Mouse (Mus musculus) right cerebral cortex, postnatal 14 days (tissue): ENCODE data around the gene Stard3nl.
A peak's percentile ranks its signal among the peaks of the same experiment; 100 is the strongest.

Experiments used
- DNase-seq: peaks from one replicate; pipeline ENCODE4 v3.0.0; 2022

The Stard3nl gene

GRCm38 (mm10) chr13:19395688-19396354 is at the start of gene Stard3nl:
TSS of gene Stard3nl (minus strand) at chr13:19395795.
- DNase-seq, result peak; percentile 98

- DNase-seq, result no peak
Measured at GRCm38 (mm10) chr13:19438040-19438439, 42.4 kb upstream of the Stard3nl start.

- DNase-seq, result no peak
Measured at GRCm38 (mm10) chr13:19429812-19430370, 34.3 kb upstream of the Stard3nl start.

DNA sequence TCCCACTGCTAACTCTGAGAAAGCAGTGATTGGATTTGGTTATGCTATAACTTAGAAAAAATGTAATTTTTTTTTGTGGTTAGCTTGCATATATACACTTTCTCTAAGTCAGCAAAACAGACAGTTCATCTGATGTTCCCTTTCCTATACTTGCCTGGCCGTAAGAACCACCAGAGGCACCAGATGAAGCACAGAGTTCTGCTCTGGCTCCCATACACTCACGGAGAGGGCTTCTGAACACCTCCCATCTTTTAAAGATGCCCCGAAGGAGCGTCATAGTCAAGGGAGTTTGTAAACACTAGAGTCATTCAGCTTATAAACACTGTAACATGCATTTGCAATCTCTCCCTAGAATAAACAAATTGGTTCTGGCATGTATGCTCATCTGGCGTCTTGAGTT is 32.5 kb upstream of the Stard3nl start:
- no peak for DNase-seq

DNA sequence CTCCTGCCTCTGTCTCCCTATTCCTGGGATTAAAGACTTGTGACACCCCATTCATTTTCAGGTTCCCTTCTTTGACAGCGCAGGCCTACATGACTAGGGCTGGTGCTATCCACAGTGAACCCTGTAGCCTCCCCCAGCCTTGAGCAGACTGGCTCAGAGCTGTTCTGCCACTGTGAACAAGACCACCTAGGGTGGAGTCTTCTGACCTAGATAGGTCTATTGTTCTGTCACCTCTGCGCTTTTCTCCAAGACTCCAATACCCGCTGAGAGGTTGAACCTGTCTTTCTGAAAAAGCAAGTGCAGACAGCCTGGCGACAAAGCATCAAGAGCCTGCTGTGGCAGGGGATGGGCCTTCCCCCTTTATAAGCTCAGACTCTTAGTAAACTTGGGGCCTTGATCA is 29.0 kb upstream of the Stard3nl start:
- no peak for DNase-seq

GRCm38 (mm10) chr13:19422521-19422920 is 26.9 kb upstream of the Stard3nl start:
- no peak for DNase-seq

- DNase-seq, result no peak
Measured at GRCm38 (mm10) chr13:19417885-19418521, 22.4 kb upstream of the Stard3nl start.

- no peak for DNase-seq
Measured at GRCm38 (mm10) chr13:19415894-19416531, 20.4 kb upstream of the Stard3nl start.

GRCm38 (mm10) chr13:19415337-19415736 is 19.7 kb upstream of the Stard3nl start:
- no peak for DNase-seq

DNA sequence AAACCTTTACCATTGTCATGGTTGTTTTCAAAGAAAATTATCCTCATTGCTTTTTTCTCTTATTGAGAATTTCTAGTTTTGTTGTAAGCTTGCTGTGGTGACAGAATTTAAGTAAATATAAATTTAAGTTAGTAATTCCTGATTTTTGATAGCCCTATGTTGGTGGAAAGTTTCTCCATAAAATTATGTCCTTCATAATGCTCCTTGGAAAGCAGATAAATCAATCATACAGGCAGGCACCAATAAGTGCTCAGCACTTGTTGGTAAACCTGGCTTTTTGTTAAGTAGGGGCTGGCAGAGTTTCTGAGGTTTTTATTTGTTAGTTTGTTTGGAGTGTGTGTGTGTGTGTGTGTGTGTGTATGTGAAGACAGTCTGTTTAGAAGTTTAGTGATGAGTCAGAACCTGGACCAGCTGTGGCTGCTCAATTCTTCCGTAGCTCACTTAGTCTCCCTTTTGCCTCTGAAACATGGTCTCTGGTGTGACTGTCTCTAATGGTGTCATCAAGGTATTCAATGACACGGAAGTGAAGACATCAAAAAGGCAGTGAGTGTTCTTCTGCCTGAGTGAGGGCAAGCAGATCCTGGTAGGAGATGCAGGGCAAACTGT is 16.8 kb upstream of the Stard3nl start:
- DNase-seq, result no peak

DNA sequence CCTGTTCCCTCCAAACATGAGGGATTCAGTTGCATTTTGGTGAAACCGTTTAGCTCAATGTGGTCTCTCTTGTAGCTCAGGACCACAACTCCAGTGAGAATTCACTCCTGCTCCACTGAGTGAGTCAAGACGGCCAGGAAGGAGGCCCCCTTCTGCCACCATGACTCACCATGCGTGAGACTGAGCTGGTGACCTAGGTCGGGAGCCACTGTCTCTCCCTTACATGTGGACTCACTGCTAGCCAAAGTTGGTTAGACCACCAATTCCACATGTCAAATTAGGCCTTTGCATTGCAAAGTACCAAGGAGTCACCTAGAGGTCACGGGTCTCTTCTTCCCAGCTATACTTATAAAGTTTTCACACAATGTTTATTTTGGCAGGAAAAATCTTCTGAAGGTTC is 16.3 kb upstream of the Stard3nl start:
- no peak for DNase-seq

DNA sequence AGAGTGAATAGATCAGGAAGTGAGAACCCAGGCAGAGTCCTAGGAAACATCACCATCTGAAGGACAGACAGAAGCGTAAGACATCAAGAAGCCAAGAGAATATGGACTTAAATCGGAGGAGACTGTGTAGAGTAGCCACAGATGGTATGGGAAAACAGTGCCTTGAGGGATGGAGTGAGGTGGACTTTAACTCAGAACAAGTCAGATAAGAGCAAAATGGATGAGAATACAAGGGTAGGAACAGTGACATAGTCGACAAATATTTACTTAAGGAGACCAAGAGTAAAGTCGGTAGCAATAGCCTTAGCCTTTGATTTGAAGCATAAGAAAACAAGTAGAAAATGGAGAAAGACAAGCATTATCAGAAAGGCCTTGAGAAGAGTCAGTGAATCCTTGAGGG is 15.1 kb upstream of the Stard3nl start:
- no peak for DNase-seq

- no peak for DNase-seq
Measured at GRCm38 (mm10) chr13:19407953-19408352, 12.4 kb upstream of the Stard3nl start.

DNA sequence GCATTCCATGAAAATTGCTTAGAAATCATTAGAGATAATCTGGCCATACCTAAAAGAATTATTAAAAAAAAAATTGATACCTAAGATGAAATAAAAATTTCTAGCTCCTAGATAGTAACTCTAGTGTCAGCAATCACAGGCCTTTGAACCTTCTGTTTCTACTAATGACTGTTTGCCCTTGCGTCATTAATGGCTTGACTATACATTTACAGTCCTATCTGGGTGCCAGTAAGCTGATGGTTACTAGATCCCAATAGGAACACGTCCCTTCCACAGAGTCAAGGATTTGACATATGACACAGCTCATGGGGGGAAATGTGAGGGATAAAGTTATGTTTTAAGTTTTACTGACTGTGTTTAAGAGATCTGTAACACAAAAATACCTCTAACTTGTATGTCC is 9.0 kb upstream of the Stard3nl start:
- DNase-seq, result no peak

DNA sequence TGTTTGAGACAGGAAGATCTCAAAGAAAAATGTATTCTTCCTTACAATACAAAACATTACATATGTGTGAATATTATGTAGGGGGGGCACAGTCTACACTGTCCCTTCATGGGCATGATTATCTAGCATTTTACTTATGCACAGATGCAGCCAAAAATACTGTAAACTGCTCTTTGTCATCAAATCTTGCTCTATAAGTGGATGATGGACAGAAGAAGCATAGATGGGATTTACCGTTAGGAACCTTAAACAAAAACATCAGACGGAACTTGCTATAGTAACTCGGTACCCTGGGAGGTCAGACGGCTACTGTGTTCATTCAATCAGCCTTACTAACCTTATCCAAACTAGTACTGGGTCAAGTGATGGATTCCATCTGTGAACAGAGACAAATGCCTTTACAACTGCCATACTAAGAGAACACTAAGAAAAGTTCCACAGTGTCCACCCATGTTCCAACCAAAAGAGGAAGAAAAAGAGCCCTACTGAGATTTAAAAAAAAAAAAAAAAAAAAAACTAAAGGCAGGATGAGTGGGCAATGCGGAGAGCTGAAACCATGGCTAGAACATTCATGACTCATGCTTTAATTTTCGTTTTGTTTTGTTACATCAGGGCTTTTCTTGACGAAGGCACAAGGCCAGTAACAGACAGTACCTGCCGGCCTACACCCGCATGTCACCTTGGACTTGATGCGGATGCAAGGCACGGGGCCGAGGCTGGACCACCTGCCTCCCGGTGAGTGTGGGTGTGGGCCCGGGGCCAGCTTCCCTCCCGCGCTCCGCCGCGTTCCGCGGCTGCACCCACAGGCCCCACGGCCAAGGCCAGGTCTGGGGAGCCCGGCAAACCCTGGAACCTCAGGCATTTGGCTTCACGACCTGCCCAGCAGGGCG is 552 bp downstream of the Stard3nl start:
- DNase-seq, result no peak

DNA sequence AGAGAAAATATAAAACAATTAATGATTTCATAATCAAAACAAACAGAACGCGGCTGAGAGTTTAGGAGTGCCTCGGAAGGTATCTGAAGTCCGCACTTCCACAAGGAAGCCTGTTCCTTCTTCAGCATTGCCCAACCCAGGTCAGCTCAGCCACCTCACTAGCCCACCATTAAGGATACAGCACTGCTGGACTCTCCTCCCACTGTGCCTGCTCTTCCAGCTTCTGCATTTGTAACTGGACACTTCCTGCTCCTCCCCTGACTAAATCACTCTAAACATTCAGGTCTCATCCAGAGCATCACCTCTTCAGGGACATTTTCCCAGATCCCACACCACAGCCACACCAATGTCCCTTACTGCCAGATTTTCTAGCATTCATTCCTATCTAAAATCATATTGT is 1.4 kb downstream of the Stard3nl start:
- no peak for DNase-seq

- no peak for DNase-seq
Measured at GRCm38 (mm10) chr13:19393731-19394130, 1.9 kb downstream of the Stard3nl start.

DNA sequence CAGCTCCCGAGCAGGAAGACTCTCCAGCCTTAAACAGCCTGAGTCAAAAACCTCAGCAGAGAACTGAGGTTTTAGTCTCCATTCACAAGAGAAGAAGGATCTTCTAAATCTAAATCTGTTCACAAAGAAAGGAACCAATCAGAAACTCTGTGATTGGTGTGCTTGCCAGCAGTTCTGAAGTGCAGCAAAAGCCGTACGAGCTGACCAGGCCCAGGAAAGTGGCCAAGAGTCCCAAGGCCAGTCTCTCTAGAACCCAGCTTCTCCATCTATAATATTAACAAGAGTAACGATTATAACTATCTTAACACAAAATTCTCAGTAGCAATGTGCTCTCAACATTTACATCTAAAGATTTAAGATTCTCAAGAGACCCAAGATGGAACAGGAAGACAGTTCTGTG is 4.0 kb downstream of the Stard3nl start:
- no peak for DNase-seq

DNA sequence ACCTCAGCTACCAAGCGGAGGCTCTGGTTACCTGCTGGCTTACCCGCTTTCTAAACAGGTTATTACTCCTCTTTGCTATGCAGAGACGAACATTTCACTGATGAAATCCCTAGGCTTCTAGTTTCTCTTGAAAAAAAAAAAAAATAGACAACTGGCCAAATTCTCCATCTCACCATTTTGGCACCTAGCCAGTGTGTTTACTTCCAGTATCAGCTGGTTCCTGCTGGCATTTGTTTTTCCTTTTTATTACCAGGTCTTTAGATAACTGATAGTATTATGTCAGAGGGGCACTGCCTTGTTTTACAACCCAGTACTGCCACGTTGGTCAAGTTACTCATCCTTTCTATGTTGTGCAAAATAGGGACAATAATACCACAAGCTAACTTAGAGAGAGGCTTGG is 5.3 kb downstream of the Stard3nl start:
- no peak for DNase-seq

GRCm38 (mm10) chr13:19389896-19390295 is 5.7 kb downstream of the Stard3nl start:
- no peak for DNase-seq

- no peak for DNase-seq
Measured at GRCm38 (mm10) chr13:19389434-19389833, 6.2 kb downstream of the Stard3nl start.

- no peak for DNase-seq
Measured at GRCm38 (mm10) chr13:19385226-19385625, 10.4 kb downstream of the Stard3nl start.
